Mouse (Mus musculus) right cerebral cortex, postnatal 25 days (tissue): ENCODE measurements at regions not wholly inside any gene's neighbourhood (a gene's known extent, or its start where the extent isn't known, plus 50 kb on each side); places are given as distances from the start of the nearest gene placed in this dataset.
"Not testable (repeated sequence)": the region's sequence is repeated elsewhere in the genome, so short reads cannot be mapped to it uniquely, and the experiment has no call there.

Source experiments
- DNase-seq: peaks from one replicate; pipeline ENCODE4 v3.0.0; 2022

DNA sequence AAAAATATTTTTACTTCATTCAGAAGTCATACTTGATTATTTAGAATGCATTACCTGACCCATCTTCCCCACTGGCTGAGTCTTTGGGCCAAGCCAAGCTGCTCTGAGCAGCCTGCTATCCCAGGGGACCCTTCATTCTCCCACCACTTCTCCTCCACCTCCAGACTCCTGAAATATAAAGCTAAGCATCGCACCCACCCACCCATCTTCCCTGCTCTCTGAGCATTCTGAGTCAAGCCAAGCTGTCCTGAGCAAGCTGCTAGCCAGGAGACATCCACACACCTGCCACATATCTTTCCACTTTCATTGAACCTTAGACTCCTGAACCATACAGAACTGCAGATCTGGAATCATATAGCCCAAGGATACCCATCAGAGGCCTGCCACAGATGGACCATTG is 1456.2 kb upstream of the Adam24 start:
- peak; percentile 14 for DNase-seq

DNA sequence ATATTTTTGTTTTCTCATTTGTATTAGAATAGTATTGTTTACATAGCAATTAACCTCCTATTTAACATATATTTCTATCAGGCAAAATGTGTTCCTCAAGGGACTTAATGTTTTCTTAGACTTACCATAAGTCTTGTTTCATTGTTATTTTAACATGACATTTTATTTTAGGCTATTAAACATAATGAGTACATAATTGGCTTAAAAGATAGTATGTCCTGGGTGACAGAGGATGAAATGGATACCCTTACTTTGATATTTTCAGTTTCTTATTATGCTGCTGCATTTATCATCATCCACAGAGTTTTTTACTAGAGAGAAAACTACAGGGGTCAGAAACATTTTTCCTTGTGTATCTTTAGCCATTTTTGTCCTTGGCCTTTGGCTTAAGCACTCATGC is 1447.6 kb upstream of the Adam24 start:
- no peak for DNase-seq

DNA sequence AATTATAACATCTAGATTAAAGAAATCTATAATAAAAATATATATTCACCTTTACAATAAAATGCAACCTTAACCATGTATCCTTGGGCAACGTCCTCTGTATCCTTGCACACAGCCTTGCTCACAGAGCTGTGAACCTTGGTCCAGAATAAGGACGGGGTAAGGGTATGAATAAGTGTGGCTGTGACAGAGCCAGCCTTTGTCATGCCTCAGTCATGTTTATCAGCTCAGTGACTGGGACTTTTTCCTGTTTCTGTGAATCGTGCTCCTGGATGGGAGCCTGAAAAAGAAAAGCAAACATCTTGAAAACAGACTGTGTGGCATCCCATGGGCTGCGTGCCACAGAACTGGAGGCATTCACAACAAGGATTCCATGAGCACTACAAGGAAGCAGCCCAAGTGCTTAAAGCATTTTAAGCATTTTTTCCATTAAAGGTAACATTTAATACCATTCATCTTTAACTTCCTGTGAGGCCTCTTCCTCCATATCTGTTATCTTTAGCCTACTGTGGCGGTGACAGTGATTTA is 1405.8 kb upstream of the Adam24 start:
- peak; percentile 37 for DNase-seq

DNA sequence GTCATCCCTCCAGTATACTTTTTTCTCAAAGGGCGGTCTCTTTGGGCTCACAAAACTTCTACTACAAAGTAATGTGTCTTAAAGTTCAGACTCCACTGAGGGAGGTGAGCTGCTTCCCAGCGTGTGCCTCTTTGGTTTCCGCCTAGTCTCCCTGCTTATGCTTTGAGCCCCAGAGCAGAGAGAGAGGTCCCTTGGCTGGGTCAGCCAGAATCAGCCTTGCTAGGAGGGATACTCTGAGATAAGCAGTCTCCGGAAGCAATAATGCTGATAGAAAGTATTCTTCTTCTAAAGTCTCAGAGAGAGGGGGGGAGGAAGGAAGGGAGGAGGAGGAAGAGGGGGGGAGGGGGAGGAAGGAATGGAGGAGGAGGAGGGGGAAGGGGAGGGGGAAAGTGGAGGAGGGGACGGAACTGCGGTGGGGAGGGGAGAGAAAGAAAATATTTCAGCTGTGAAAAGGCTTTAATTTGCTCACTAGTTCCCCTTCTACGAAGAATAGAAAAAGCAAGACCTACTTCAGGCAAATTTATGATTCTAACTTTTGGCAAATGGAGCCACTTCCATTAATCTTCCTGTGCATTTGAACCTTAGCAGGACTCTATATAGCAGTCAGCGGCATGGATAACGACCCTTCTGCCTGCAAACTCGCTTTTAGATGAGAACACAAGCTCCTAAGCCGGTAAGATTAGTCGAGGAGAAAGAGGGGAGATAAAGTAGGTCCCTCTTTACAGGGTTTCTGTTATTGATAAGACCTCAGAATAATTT is 1377.2 kb upstream of the Adam24 start:
- DNase-seq = no peak

DNA sequence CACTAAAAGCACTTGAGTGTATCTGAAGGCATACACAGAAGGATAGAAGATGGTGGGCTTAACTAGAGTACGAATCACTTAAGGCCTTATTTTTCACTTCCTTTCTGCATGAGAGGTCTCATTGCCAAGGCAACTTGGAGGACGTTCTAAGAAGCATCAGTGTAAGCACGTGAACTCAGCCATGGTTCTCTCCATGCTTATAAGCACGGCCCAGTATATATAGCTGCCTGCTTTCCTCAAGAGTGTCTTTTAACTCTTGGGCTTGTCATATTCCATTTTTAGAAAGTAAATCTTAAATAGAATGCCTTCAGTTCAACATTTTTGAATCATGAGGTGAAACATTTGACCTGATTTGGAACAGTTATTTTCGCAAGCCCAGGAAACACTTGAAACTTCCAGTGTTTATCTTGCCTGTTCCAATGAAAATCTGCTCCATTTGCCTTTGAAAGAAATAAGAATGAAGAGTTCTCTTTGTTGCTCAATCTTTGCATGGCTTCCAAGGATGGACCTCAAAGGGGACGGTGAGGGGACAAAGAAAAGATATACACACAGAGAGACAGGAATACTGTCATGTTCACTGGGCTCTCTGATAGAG is 1371.0 kb upstream of the Adam24 start:
- no peak for DNase-seq

DNA sequence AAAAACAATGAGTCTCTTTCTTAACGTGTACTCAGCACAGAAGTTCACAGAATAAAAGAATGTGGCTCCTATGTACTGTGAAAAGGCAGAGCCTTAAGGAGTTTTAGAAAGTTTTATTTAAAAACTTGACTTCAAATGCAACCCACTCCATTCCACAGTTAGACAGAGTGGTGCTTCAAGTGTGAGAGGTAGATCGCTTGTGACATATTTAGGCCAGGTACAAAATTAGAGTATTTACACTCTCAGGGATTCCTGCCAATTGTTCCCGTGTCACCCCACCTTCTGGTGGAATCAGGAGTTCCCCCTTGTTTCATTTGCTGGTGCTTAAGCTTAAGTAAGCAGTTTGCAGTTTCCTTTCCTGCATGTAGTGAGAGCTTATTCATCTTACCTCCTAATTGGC is 1361.0 kb upstream of the Adam24 start:
- DNase-seq = no peak

DNA sequence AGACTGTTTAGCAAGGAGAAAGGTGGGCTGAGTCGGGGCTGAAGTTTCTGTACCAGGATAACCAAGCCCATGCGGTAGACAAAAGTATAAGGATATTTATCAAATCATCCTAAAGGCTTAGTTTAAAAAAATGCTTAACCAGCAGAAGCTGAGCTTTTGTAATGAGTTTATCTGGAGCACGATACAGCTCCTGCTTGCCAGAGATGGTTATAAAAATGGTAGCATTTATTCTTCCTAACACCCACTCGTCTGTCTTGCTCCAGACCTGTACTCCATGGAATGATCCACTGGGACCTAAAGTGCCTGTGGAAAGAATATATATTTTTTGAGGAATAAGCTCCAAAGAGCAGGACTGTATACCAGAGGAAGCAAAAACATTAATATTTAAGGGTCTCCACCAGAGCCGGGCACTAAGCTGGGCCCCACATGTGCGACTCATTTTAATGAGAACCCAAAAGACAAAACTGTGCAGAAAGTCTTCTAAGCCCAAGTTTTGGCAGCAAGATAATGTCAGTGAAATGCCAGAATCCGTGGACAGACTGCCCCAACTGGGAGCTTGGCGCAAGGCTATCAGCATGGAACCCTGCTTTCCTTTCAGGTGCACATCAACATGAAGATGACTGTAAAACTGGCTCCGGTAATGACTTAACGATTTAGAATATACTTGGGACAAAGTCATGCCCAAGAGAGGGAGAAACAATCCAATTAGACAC is 1359.2 kb upstream of the Adam24 start:
- DNase-seq = peak; percentile 8

DNA sequence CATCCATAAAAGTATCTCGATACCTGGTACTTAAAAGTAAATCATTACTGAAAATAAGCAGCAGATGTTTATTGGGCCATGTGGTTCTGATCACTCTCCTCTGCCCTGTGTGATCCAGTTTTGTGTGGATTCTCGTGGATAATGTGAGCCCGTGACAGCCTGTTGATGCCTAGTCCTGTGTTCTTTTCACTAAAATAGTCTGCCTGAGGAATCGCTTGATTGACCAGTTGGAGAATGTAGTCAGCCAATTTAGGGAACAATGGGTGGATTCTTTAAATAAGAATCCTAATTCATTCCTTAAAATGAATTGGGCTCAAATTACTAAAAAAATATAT is 1358.7 kb upstream of the Adam24 start:
- DNase-seq = no peak

DNA sequence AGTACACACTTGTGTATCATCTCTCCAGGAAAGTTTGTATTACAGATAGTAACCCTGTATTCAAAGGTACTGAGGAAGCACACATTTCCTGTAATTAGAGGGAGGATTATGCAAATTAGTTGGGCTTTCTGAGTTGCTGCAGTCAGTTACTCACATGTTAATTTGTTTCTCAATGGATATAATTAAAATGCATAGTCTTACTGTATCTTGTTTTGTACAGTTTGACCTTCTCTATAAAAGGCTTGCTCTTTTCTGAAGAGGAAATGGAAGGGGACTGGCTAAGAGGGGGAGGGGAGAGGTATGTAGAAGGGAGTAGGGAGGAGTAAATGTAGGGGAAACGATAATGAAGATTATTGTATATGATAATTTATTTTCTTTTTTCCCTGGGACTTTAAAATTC is 1345.5 kb upstream of the Adam24 start:
- DNase-seq = no peak

DNA sequence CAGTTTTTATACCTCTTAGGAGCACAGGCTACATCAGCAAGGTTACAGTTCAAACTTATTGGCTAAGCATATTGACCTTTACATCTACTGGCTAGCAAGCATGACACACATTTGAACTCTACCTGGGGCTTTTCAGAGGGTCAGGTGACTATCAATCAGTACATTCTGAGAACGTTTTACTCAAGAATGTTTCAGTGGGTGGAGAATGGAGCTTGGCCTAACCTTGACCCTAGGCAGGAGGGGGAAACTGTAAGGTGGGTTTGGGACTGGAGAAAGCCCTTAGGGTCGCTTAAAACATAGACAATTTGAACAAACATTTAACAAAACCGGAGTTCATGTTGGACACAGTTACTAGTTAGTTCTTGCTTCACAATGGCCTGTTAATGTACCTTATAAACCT is 1330.1 kb upstream of the Adam24 start:
- no peak for DNase-seq

DNA sequence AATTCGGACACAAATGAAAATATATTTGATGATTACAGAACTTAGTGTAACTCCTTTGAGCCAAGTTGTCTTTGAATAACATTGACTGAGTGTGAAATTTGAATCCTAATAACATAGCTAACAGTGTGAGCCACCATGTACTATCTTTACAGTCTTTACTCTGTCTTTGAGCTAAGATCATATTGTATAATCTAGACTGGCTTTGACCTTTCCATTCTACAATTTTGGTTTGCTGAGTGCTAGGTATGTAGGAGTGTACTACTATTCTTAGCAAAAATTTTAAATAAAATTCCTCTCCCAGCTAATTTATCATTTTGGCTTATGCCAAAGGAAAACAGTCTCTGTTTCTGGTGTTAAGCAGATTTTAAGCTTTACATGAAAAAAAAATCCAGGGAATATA is 1328.4 kb upstream of the Adam24 start:
- no peak for DNase-seq

DNA sequence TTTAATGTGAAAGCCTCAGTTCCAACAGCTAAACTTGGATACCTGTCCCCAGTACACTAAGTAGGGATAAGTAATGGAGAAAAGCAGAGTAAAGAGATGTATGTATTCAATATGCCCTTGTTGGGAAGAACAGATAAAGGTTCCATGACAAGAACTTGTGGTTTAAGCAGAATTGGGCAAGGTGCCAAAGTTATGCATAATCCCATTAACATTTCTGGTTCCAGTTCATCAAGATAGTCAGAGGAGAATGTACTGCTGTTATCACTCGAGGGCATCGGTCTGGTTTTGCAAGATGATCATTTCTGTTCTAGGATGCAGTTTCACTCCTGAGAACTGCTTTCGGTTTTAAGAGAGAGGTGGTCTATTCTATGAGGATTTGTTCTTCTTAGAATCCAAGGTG is 1325.9 kb upstream of the Adam24 start:
- DNase-seq = no peak

DNA sequence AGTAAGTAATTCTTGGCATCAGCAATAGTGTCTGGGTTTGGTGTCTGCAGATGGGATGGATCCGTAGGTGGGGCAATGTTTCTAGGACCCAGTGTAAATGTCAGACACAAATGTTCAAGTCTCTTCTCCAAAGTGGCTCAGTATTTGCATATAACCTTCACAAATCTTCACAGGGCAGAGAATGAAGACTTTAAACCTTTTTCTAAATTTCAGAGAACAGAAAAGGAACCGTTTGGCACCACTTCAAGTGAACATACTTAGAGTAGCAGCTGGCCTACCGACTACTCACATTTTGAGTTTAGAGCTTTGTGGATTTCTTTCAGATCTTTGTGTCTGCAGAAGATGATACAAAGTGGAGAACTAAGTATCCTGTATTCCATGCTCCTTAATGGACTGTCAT is 1319.5 kb upstream of the Adam24 start:
- DNase-seq = no peak

DNA sequence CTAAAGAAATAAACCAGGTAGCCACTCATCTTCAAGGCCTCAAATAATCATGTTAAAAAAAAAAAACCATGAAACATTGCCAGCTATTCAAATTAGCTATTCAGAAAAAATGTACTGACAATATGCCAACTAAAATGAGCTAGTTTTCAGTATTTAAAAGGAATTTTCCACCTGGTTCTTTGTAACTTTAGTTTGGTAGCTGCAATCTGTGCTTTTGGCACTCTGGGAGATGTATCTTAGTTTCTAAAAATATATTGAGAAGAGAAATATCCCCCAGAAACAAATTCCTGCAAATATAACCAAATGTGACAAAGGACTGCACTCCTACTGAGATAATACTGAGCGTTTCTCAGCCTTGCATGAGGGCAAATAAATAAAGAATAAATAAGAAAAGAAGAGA is 1317.8 kb upstream of the Adam24 start:
- DNase-seq = no peak

DNA sequence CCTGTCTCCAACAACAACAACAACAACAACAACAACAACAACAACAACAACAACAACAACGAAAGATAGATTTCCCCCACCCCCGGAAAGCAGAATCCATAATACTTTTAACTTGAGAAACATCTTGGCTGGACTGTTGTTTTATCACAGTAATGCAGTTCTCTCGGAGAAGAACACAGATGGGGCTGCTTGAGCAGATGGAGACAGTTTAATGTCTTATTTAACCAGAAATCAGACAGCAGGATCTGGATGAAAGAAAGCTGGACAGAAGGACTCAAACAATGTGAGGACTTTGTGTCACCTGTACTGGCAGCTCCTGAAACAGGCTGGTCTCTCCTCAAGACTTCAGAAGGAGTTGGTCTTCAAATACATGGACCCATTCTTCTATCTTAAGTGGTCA is 1317.0 kb upstream of the Adam24 start:
- DNase-seq = peak; percentile 5

DNA sequence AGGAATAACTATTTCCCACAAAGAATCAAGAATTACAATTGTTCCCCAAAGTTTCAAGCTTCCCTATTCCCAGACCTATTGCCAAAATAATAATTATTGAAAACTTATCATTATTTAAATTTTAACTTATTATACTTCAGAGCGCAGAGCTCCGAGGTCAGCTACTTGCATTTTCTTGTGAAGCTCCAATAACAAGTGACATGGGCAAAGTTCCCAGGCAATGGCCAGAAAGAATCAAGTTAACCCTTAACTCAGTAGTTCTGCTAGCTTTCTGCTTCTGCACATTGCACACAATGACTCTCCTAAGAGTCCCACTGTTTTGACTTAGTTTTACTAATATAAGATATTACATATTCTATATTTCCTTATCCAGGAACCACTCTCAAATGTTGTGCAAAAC is 1308.5 kb upstream of the Adam24 start:
- DNase-seq = not testable (repeated sequence)
